In genomic region chr5:120340696-120341231, GRCm38 (mm10) we compare ENCODE assay signal across 22 mouse cellular contexts.
DNase-seq lines count a peak whose midpoint lies in the region; ATAC-seq lines count a peak whose summit lies in the region.
"Had no signal": no experiment of that assay in that cellular context is flagged by ENCODE, and none has a peak within 500 bp of the region (broad histone marks: within the 10 kb centered on the region; RNA-seq: fewer than 3 reads in every experiment).

No protein-coding gene starts in this region.

- H3K4me1 ChIP-seq in midbrain, embryonic 11.5 days (ENCODE audit: control insufficient read depth, insufficient read depth, low read length): no peaks in the 10 kb centered on the region
- no peaks in the 10 kb centered on the region for H3K4me1 ChIP-seq in midbrain, embryonic 13.5 days (replicated peaks)
- H3K4me1 ChIP-seq: heart, embryonic 15.5 days; limb, embryonic 12.5 days; liver, embryonic 13.5 days; neural tube, embryonic 12.5 days had no signal

- DNase-seq in cerebellum, adult 11 months: peak; percentile 28
- DNase-seq in midbrain, embryonic 11.5 days (ENCODE audit: low spot score, missing footprints): peak; percentile 54
- DNase-seq in cerebellum, adult 9-10 months: peak; percentile 52
- DNase-seq in gonadal fat pad, adult 2 months (ENCODE audit: low read depth): peak; percentile 66
- DNase-seq in thymus, postnatal 25 days: no peak
- DNase-seq in urinary bladder, adult 18-20 months (ENCODE audit: low spot score in 2 of 2): no peak
- DNase-seq: embryo, embryonic 11 days; gastrocnemius, postnatal 10 days; heart, postnatal 4 days; kidney, adult 18-20 months; kidney, postnatal 25 days; liver, embryonic 13.5 days; lung, embryonic 14.5 days; lung, postnatal 4 days; right cerebral cortex, adult 18-20 months; thymus, postnatal 4 days had no signal

- no peaks in the 10 kb centered on the region for H3K9me3 ChIP-seq in midbrain, embryonic 11.5 days (ENCODE audit: control insufficient read depth, low read length)
- H3K9me3 ChIP-seq in midbrain, embryonic 13.5 days: no peaks in the 10 kb centered on the region
- H3K9me3 ChIP-seq: heart, embryonic 15.5 days; limb, embryonic 12.5 days; liver, embryonic 13.5 days; midbrain, embryonic 12.5 days; neural tube, embryonic 12.5 days had no signal

- WGBS in midbrain, embryonic 11.5 days: 53% methylated on average over 3 of the region's 3 CpGs
- WGBS in midbrain, embryonic 13.5 days: 46% methylated on average over 3 of the region's 3 CpGs

- no peak overlapping the region for H3K4me2 ChIP-seq in midbrain, embryonic 11.5 days
- no peak overlapping the region for H3K4me2 ChIP-seq in midbrain, embryonic 13.5 days (replicated peaks)
- H3K4me2 ChIP-seq: heart, embryonic 15.5 days; limb, embryonic 12.5 days; liver, embryonic 13.5 days; lung, embryonic 14.5 days; midbrain, embryonic 12.5 days; neural tube, embryonic 12.5 days had no signal

- no peaks in the 10 kb centered on the region for H3K36me3 ChIP-seq in midbrain, embryonic 11.5 days (ENCODE audit: control insufficient read depth, insufficient read depth, low read length)
- H3K36me3 ChIP-seq in midbrain, embryonic 13.5 days: no peaks in the 10 kb centered on the region
- H3K36me3 ChIP-seq: heart, embryonic 15.5 days; limb, embryonic 12.5 days; liver, embryonic 13.5 days; midbrain, embryonic 12.5 days; neural tube, embryonic 12.5 days had no signal

- H3K9ac ChIP-seq in midbrain, embryonic 11.5 days (ENCODE audit: low read length): no peak overlapping the region
- no peak overlapping the region for H3K9ac ChIP-seq in midbrain, embryonic 13.5 days (replicated peaks)
- H3K9ac ChIP-seq: heart, embryonic 15.5 days; limb, embryonic 12.5 days; liver, embryonic 13.5 days; lung, embryonic 14.5 days; midbrain, embryonic 12.5 days; neural tube, embryonic 12.5 days had no signal

- no peak overlapping the region for H3K27ac ChIP-seq in midbrain, embryonic 11.5 days (ENCODE audit: low read depth, low read length)
- no peak overlapping the region for H3K27ac ChIP-seq in midbrain, embryonic 13.5 days
- H3K27ac ChIP-seq: heart, embryonic 15.5 days; limb, embryonic 12.5 days; liver, embryonic 13.5 days; midbrain, embryonic 12.5 days; neural tube, embryonic 12.5 days had no signal

- no peak overlapping the region for H3K4me3 ChIP-seq in midbrain, embryonic 11.5 days (ENCODE audit: low read depth, low read length)
- no peak overlapping the region for H3K4me3 ChIP-seq in midbrain, embryonic 13.5 days (replicated peaks)
- H3K4me3 ChIP-seq: heart, embryonic 15.5 days; limb, embryonic 12.5 days; liver, embryonic 13.5 days; midbrain, embryonic 12.5 days; neural tube, embryonic 12.5 days had no signal

- peaks cover under 1% of the 10 kb centered on the region for H3K27me3 ChIP-seq in midbrain, embryonic 11.5 days (ENCODE audit: control insufficient read depth, insufficient read depth, low read length)
- H3K27me3 ChIP-seq in midbrain, embryonic 13.5 days: peaks cover 29% of the 10 kb centered on the region
- H3K27me3 ChIP-seq: liver, embryonic 13.5 days had no signal

- ATAC-seq in cerebellum, adult (ENCODE audit: insufficient number of reproducible peaks, low FRiP score, low TSS enrichment): no peak
- no peak for ATAC-seq in midbrain, embryonic 11.5 days (ENCODE audit: low FRiP score)
- no peak for ATAC-seq in midbrain, embryonic 13.5 days

Comparison
In these comparisons a context has a peak if more than half of its experiments do, and no peak if none do; other contexts are left out.
1. DNase-seq: peak in cerebellum, adult 11 months (single experiment), midbrain, embryonic 11.5 days (single experiment), cerebellum, adult 9-10 months (single experiment) and gonadal fat pad, adult 2 months (single experiment); none in thymus, postnatal 25 days (single experiment) and urinary bladder, adult 18-20 months (0 of 2).